Mouse (Mus musculus) neural tube, embryonic 11.5 days (tissue): ENCODE measurements around the gene Bcl10. TPM values are rescaled to one million over a fixed set of nuclear protein-coding genes. Genes with fewer than 3 reads are reported as not detected.

ENCODE experiments used
- ATAC-seq: fragments of 200-750 bp; cut with Nextera tagmentation; 2 replicates; pipeline ENCODE4 v1.8.0; 2017; ENCODE audit warnings: moderate number of reproducible peaks, mild to moderate bottlenecking, moderate TSS enrichment, moderate library complexity; ENCODE audit not compliant: insufficient read depth, low FRiP score, low TSS enrichment
- DNase-seq: peaks from one replicate; pipeline ENCODE4 v3.0.0-alpha.2; 2015; ENCODE audit warnings: low spot score
- H3K27ac ChIP-seq: fragments of 300-500 bp; sonication (generic); 2 replicates; pipeline ENCODE4 v1.5.1; 2014; ENCODE audit warnings: low read depth, mild to moderate bottlenecking, low read length
- H3K27me3 ChIP-seq: fragments of 300-500 bp; sonication (generic); 2 replicates; pipeline ENCODE4 v1.6.1; 2014; ENCODE audit warnings: mild to moderate bottlenecking, low read length, mixed read lengths; ENCODE audit not compliant: control insufficient read depth, insufficient read depth
- H3K36me3 ChIP-seq: fragments of 300-500 bp; sonication (generic); 2 replicates; pipeline ENCODE4 v1.6.1; 2014; ENCODE audit warnings: mild to moderate bottlenecking, low read length, moderate library complexity, mixed read lengths; ENCODE audit not compliant: control insufficient read depth, insufficient read depth
- H3K4me1 ChIP-seq: fragments of 300-500 bp; sonication (generic); 2 replicates; pipeline ENCODE4 v1.6.1; 2014; ENCODE audit warnings: low read length, mixed read lengths; ENCODE audit not compliant: control insufficient read depth, insufficient read depth
- H3K4me2 ChIP-seq: fragments of 300-500 bp; sonication (generic); 2 replicates; pipeline ENCODE4 v1.6.1; 2014; ENCODE audit warnings: low read depth, mild to moderate bottlenecking, moderate library complexity
- H3K4me3 ChIP-seq: fragments of 300-500 bp; sonication (generic); 2 replicates; pipeline ENCODE4 v1.5.1; 2014; ENCODE audit warnings: low read depth, low read length
- H3K9ac ChIP-seq: fragments of 300-500 bp; sonication (generic); 2 replicates; pipeline ENCODE4 v1.6.1; 2014; ENCODE audit warnings: mild to moderate bottlenecking, low read length
- H3K9me3 ChIP-seq: fragments of 300-500 bp; sonication (generic); 2 replicates; pipeline ENCODE4 v1.6.1; 2016; ENCODE audit warnings: low read length; ENCODE audit not compliant: control insufficient read depth
- WGBS: fragments of 180-500 bp; shearing (Covaris S2); extraction: QIAGEN DNeasy Blood & Tissue Kit; methylation state at CpG from one replicate; pipeline ENCODE4 v1.1.7; 2014; 5-methylcytosine and 5-hydroxymethylcytosine counted together
- polyA plus RNA-seq: library from polyadenylated mRNA; unstranded; fragments of >200 nt; fragmentation: Nextera tagmentation; extraction: Ambion mirVana; gene quantifications from 2 replicates; pipeline ENCODE4 v1.2.1, GENCODE M21; 2014

Bcl10 gene
- polyA plus RNA-seq, 1 experiment from 2014 or later, result 55.4 TPM

DNA sequence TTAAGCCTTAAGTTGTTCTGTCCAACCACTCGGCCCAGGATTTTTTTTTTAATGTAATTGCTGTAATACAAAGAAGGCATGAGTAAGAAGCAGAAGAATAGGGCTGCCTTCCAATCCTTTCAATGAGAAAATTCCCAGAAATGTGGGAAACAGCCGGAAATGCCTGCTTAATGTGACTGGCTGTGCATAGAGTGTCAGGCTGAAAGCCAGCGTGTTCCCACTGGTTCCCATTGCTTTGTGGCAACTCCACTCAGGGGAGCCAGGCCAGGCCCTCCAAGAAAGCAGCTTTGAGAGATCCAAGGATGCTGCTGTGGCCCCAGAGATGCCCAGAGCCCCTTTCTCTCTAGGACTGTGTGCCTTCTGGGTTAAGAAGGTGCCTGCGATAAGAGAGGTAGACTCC, 37.2 kb upstream of the Bcl10 start:
- DNase-seq, result no peak
- no peaks in the 10 kb centered on the region for H3K4me1 ChIP-seq
- H3K27me3 ChIP-seq, result no peaks in the 10 kb centered on the region
- no peak overlapping the region for H3K27ac ChIP-seq
- no peak overlapping the region for H3K4me3 ChIP-seq
- no peaks in the 10 kb centered on the region for H3K36me3 ChIP-seq
- H3K4me2 ChIP-seq, result no peak overlapping the region
- WGBS, result 90% methylated on average over 4 of the region's 4 CpGs
- no peak for ATAC-seq
- H3K9ac ChIP-seq, result no peak overlapping the region
- no peaks in the 10 kb centered on the region for H3K9me3 ChIP-seq

GRCm38 (mm10) chr3:145885851-145886464, 36.6 kb upstream of the Bcl10 start:
- no peak for ATAC-seq
- H3K27ac ChIP-seq, result no peak overlapping the region
- H3K4me3 ChIP-seq, result no peak overlapping the region
- no peaks in the 10 kb centered on the region for H3K27me3 ChIP-seq
- no peak overlapping the region for H3K4me2 ChIP-seq
- H3K4me1 ChIP-seq, result no peaks in the 10 kb centered on the region; the same call in 1 of the 2 replicates
- H3K36me3 ChIP-seq, result no peaks in the 10 kb centered on the region
- H3K9me3 ChIP-seq, result no peaks in the 10 kb centered on the region
- DNase-seq, result no peak
- no peak overlapping the region for H3K9ac ChIP-seq
- WGBS, result 67% methylated on average over 5 of the region's 5 CpGs

DNA sequence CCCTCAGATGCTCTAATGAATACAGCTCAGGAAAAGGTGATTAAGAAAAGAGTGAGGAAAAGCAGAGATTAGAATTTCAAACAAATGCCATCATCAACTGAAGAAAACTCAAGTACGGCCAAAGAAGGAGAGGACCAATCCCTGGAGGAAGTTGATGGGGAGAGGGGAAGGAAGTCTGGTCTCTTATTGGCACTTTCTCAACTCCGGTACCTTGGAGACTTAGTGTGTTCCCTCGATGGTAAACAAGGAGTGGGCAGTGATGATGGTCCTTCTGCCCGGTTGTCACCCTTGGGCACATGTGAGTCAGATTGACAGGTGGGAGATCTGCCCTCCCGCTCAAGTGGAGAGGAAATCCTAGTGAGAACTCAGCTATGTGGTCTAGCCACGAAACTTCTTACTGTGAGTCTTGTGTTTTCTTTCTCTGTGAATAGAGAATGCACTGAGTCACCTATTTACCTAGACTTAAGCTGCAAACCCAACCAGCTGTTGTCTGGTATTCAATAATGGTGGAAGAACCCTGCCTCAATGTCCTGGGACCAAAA, 35.1 kb upstream of the Bcl10 start:
- Histone ChIP-seq H3K4me2 (no peak overlapping the region), H3K27ac (no peak overlapping the region), H3K4me1 (no peaks in the 10 kb centered on the region; the same call in 1 of the 2 replicates), H3K9ac (no peak overlapping the region), H3K36me3 (no peaks in the 10 kb centered on the region), H3K9me3 (no peaks in the 10 kb centered on the region), H3K4me3 (no peak overlapping the region), H3K27me3 (no peaks in the 10 kb centered on the region)
- DNase-seq (no peak), ATAC-seq (no peak)
- WGBS, result 90% methylated on average over 6 of the region's 6 CpGs

- no peaks in the 10 kb centered on the region for H3K36me3 ChIP-seq
- H3K4me1 ChIP-seq, result peaks cover 6% of the 10 kb centered on the region; the same call in 1 of the 2 replicates
- H3K27me3 ChIP-seq, result no peaks in the 10 kb centered on the region
- no peak overlapping the region for H3K4me2 ChIP-seq
- ATAC-seq (peak; percentile 92), DNase-seq (peak; percentile 63)
- no peak overlapping the region for H3K4me3 ChIP-seq
- H3K9me3 ChIP-seq, result no peaks in the 10 kb centered on the region
- no peak overlapping the region for H3K9ac ChIP-seq
- WGBS, result 57% methylated on average over 18 of the region's 18 CpGs
- H3K27ac ChIP-seq, result peak overlapping the region; percentile 82
Observed at GRCm38 (mm10) chr3:145890346-145891132, 32.1 kb upstream of the Bcl10 start.

DNA sequence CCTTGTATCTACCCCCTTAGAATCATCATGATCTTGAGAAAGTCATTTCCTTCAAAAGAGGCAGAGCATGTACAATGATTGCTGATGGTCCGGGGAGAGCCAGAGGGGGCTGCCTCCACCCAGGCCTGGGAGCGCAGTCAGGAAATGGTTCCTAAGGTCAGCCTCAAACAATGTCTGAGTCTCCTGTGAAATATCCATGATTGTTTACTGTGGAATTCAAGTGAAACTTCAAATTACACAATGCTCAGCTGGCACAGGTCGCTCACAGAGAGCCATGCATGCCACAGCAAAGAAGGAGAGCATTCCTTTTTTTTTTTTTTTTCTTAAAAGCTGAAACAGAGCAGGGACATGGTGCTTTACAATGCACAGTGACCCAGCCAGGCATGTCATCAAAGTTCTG, 30.2 kb upstream of the Bcl10 start:
- Histone ChIP-seq H3K27me3 (no peaks in the 10 kb centered on the region), H3K36me3 (no peaks in the 10 kb centered on the region), H3K4me1 (peaks cover 6% of the 10 kb centered on the region; the same call in 1 of the 2 replicates), H3K4me2 (no peak overlapping the region), H3K9me3 (no peaks in the 10 kb centered on the region), H3K27ac (no peak overlapping the region), H3K4me3 (no peak overlapping the region), H3K9ac (no peak overlapping the region)
- WGBS, result 77% methylated on average over 3 of the region's 3 CpGs
- DNase-seq, result no peak
- ATAC-seq, result no peak

GRCm38 (mm10) chr3:145894131-145894530, 28.5 kb upstream of the Bcl10 start:
- Histone ChIP-seq H3K4me2 (no peak overlapping the region), H3K9me3 (no peaks in the 10 kb centered on the region), H3K4me3 (no peak overlapping the region), H3K4me1 (peaks cover 6% of the 10 kb centered on the region; the same call in 1 of the 2 replicates), H3K27ac (no peak overlapping the region), H3K9ac (no peak overlapping the region), H3K27me3 (no peaks in the 10 kb centered on the region), H3K36me3 (no peaks in the 10 kb centered on the region)
- ATAC-seq, result no peak
- no peak for DNase-seq
- 61% methylated on average over 12 of the region's 12 CpGs for WGBS

DNA sequence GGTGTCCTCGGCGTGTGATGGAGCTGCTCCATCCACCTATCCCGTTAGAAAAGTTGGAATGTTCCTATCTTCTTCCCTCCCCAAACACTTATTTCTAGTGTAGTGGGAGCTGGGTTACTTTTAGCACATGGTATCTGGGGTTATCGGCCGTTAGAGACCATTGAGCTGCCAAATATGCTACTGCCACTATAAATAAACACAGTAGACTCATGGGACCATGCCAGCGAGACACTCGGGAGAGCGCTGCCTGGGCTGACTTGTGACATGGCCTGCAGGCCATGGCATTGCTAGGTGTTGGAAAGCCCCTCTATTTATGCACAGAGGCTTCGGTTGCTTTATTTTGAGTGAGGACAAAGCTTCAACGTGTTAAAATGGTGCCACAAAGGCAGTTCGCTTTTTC, 24.9 kb upstream of the Bcl10 start:
- DNase-seq (no peak), ATAC-seq (no peak)
- H3K4me3 ChIP-seq, result no peak overlapping the region
- WGBS, result 91% methylated on average over 11 of the region's 11 CpGs
- H3K27ac ChIP-seq, result no peak overlapping the region
- no peaks in the 10 kb centered on the region for H3K9me3 ChIP-seq
- H3K4me1 ChIP-seq, result peaks cover 6% of the 10 kb centered on the region; the same call in 1 of the 2 replicates
- H3K4me2 ChIP-seq, result no peak overlapping the region
- H3K9ac ChIP-seq, result no peak overlapping the region
- no peaks in the 10 kb centered on the region for H3K36me3 ChIP-seq
- H3K27me3 ChIP-seq, result no peaks in the 10 kb centered on the region

DNA sequence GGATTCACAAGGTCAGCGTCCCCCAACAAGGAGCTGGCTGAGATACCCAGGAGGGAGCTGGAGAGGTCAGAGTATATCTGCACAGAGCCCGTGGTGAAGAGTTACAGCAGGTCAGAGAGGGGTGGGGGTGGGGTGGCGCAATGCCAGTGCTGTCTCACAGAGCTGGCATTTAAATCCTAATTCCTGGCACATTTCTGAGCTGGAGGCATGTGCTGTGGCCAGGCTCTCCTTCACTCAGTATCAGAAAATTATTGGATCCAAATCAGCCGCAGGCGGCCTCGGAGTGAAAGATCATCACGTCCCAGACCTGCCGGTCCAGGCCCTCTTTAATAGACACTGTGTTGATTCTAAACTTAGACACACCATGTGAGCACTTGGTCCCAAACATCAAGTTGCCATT, 22.8 kb upstream of the Bcl10 start:
- Histone ChIP-seq H3K4me1 (no peaks in the 10 kb centered on the region), H3K4me3 (no peak overlapping the region), H3K36me3 (no peaks in the 10 kb centered on the region), H3K9ac (no peak overlapping the region), H3K4me2 (no peak overlapping the region), H3K27ac (no peak overlapping the region), H3K9me3 (no peaks in the 10 kb centered on the region), H3K27me3 (no peaks in the 10 kb centered on the region)
- DNase-seq (no peak), ATAC-seq (no peak)
- 89% methylated on average over 8 of the region's 8 CpGs for WGBS

DNA sequence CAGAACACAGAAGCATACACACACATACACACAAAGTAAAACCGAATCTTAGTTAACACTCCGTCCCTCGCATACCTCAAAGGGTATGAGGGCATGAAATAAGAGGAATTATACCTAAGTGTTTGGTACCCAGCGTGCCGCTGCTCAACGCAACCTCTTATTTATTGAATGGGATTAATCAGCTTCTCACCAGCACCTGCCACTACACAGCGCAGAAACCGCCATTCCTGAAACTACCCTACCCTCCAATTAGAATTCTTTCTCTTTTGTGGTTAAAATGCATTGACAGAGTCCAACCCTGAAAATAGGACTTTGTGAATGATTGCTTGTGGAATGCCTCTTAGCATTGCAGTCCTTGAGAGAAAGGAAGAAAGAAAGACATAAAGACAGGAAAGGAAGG, 19.1 kb upstream of the Bcl10 start:
- Histone ChIP-seq H3K27me3 (no peaks in the 10 kb centered on the region), H3K4me3 (no peak overlapping the region), H3K4me2 (no peak overlapping the region), H3K9ac (no peak overlapping the region), H3K27ac (no peak overlapping the region), H3K4me1 (no peaks in the 10 kb centered on the region), H3K36me3 (no peaks in the 10 kb centered on the region), H3K9me3 (no peaks in the 10 kb centered on the region)
- ATAC-seq (no peak), DNase-seq (no peak)
- 89% methylated on average over 8 of the region's 8 CpGs for WGBS
